Mouse (Mus musculus) forebrain, embryonic 12.5 days (tissue): ENCODE measurements around the gene Filip1. TPM values are rescaled to one million over a fixed set of nuclear protein-coding genes. Genes with fewer than 3 reads are reported as not detected.

Source experiments
- ATAC-seq: fragments of 200-750 bp; cut with Nextera tagmentation; 2 replicates; pipeline ENCODE4 v1.8.0; 2017; ENCODE audit warnings: moderate TSS enrichment; ENCODE audit not compliant: low FRiP score
- H3K27ac ChIP-seq: fragments of 300-500 bp; sonication (generic); 2 replicates; pipeline ENCODE4 v1.5.1; 2016; ENCODE audit warnings: mild to moderate bottlenecking
- H3K27me3 ChIP-seq: fragments of 300-500 bp; sonication (generic); 2 replicates; pipeline ENCODE4 v1.6.1; 2016; ENCODE audit warnings: mild to moderate bottlenecking
- H3K36me3 ChIP-seq: fragments of 300-500 bp; sonication (generic); replicated peaks from 2 replicates; pipeline ENCODE4 v1.6.1; 2016; ENCODE audit warnings: mild to moderate bottlenecking
- H3K4me1 ChIP-seq: fragments of 300-500 bp; sonication (generic); 2 replicates; pipeline ENCODE4 v1.6.1; 2016
- H3K4me2 ChIP-seq: fragments of 300-500 bp; sonication (generic); 2 replicates; pipeline ENCODE4 v1.6.1; 2016; ENCODE audit warnings: mild to moderate bottlenecking, moderate library complexity
- H3K4me3 ChIP-seq: fragments of 300-500 bp; sonication (generic); replicated peaks from 2 replicates; pipeline ENCODE4 v1.5.1; 2016; ENCODE audit warnings: mild to moderate bottlenecking
- H3K9ac ChIP-seq: fragments of 300-500 bp; sonication (generic); 2 replicates; pipeline ENCODE4 v1.6.1; 2016; ENCODE audit warnings: mild to moderate bottlenecking
- H3K9me3 ChIP-seq: fragments of 300-500 bp; sonication (generic); 2 replicates; pipeline ENCODE4 v1.6.1; 2016
- WGBS: fragments of 180-500 bp; shearing (Covaris S2); methylation state at CpG from one replicate; pipeline ENCODE4 v1.1.7; 2016; 5-methylcytosine and 5-hydroxymethylcytosine counted together
- polyA plus RNA-seq: library from polyadenylated mRNA; unstranded; fragments of >200 nt; fragmentation: Nextera tagmentation; extraction: Ambion mirVana; gene quantifications from 2 replicates; pipeline ENCODE4 v1.2.1, GENCODE M21; 2016

The Filip1 gene
- polyA plus RNA-seq, 1 experiment from 2014 or later, result 9.5 TPM

GRCm38 (mm10) chr9:79918325-79919117 lies 94.1 kb downstream of the Filip1 start:
- no peak for ATAC-seq
- H3K9ac ChIP-seq, result no peak overlapping the region
- WGBS, result 59% methylated on average over 10 of the region's 10 CpGs
- H3K27me3 ChIP-seq, result no peaks in the 10 kb centered on the region
- no peak overlapping the region for H3K4me3 ChIP-seq
- H3K36me3 ChIP-seq, result no peaks in the 10 kb centered on the region
- H3K9me3 ChIP-seq, result no peaks in the 10 kb centered on the region
- H3K27ac ChIP-seq, result no peak overlapping the region
- H3K4me2 ChIP-seq, result no peak overlapping the region
- peaks cover 34% of the 10 kb centered on the region for H3K4me1 ChIP-seq

- Histone ChIP-seq H3K9me3 (no peaks in the 10 kb centered on the region), H3K27ac (no peak overlapping the region), H3K9ac (no peak overlapping the region), H3K4me2 (no peak overlapping the region), H3K27me3 (no peaks in the 10 kb centered on the region), H3K4me3 (no peak overlapping the region), H3K4me1 (peaks cover 20% of the 10 kb centered on the region), H3K36me3 (no peaks in the 10 kb centered on the region)
- WGBS, result 34% methylated on average over 4 of the region's 4 CpGs
- ATAC-seq, result no peak
Observed at GRCm38 (mm10) chr9:79914276-79914675, 98.4 kb downstream of the Filip1 start.

- 85% methylated on average over 5 of the region's 5 CpGs for WGBS
- Histone ChIP-seq H3K4me2 (no peak overlapping the region), H3K9ac (no peak overlapping the region), H3K36me3 (no peaks in the 10 kb centered on the region), H3K9me3 (no peaks in the 10 kb centered on the region), H3K27me3 (no peaks in the 10 kb centered on the region), H3K4me3 (no peak overlapping the region), H3K27ac (no peak overlapping the region), H3K4me1 (peaks cover 13% of the 10 kb centered on the region)
- no peak for ATAC-seq
Observed at GRCm38 (mm10) chr9:79912971-79913370, 99.7 kb downstream of the Filip1 start.

GRCm38 (mm10) chr9:79910166-79910565 lies 102.5 kb downstream of the Filip1 start:
- H3K9ac ChIP-seq, result no peak overlapping the region
- no peak overlapping the region for H3K4me2 ChIP-seq
- no peaks in the 10 kb centered on the region for H3K9me3 ChIP-seq
- H3K36me3 ChIP-seq, result no peaks in the 10 kb centered on the region
- no peak overlapping the region for H3K27ac ChIP-seq
- WGBS, result 96% methylated on average over 3 of the region's 3 CpGs
- peaks cover 13% of the 10 kb centered on the region for H3K4me1 ChIP-seq
- ATAC-seq, result no peak
- no peak overlapping the region for H3K4me3 ChIP-seq
- no peaks in the 10 kb centered on the region for H3K27me3 ChIP-seq

GRCm38 (mm10) chr9:79898815-79899214 lies 113.8 kb downstream of the Filip1 start:
- Histone ChIP-seq H3K27me3 (no peaks in the 10 kb centered on the region), H3K4me3 (no peak overlapping the region), H3K4me1 (no peaks in the 10 kb centered on the region), H3K27ac (no peak overlapping the region), H3K9me3 (no peaks in the 10 kb centered on the region), H3K9ac (no peak overlapping the region), H3K4me2 (no peak overlapping the region), H3K36me3 (no peaks in the 10 kb centered on the region)
- 91% methylated on average over 3 of the region's 3 CpGs for WGBS
- no peak for ATAC-seq

- WGBS, result 84% methylated on average over 5 of the region's 5 CpGs
Observed at GRCm38 (mm10) chr9:79894665-79895064, 118.0 kb downstream of the Filip1 start.

GRCm38 (mm10) chr9:79893841-79894612 lies 118.6 kb downstream of the Filip1 start:
- 84% methylated on average over 4 of the region's 4 CpGs for WGBS
- Histone ChIP-seq H3K27ac (no peak overlapping the region), H3K9ac (no peak overlapping the region), H3K36me3 (no peaks in the 10 kb centered on the region), H3K4me1 (peaks cover 10% of the 10 kb centered on the region), H3K4me2 (no peak overlapping the region), H3K9me3 (no peaks in the 10 kb centered on the region), H3K27me3 (no peaks in the 10 kb centered on the region), H3K4me3 (no peak overlapping the region)
- no peak for ATAC-seq

More at GRCm38 (mm10) chr9:79894665-79895064, 118.0 kb downstream of the Filip1 start:
- Histone ChIP-seq H3K4me3 (no peak overlapping the region), H3K4me2 (no peak overlapping the region), H3K27me3 (no peaks in the 10 kb centered on the region), H3K4me1 (peaks cover 10% of the 10 kb centered on the region), H3K36me3 (no peaks in the 10 kb centered on the region), H3K27ac (no peak overlapping the region), H3K9ac (no peak overlapping the region), H3K9me3 (no peaks in the 10 kb centered on the region)
- no peak for ATAC-seq

GRCm38 (mm10) chr9:79892183-79892582 lies 120.5 kb downstream of the Filip1 start:
- no peak overlapping the region for H3K9ac ChIP-seq
- 94% methylated on average over 1 of the region's 1 CpGs for WGBS
- peaks cover 10% of the 10 kb centered on the region for H3K4me1 ChIP-seq
- H3K27ac ChIP-seq, result no peak overlapping the region
- H3K9me3 ChIP-seq, result no peaks in the 10 kb centered on the region
- H3K36me3 ChIP-seq, result no peaks in the 10 kb centered on the region
- H3K27me3 ChIP-seq, result no peaks in the 10 kb centered on the region
- no peak overlapping the region for H3K4me3 ChIP-seq
- H3K4me2 ChIP-seq, result no peak overlapping the region
- ATAC-seq, result no peak

GRCm38 (mm10) chr9:79890488-79890887 lies 122.2 kb downstream of the Filip1 start:
- no peak overlapping the region for H3K4me3 ChIP-seq
- no peak overlapping the region for H3K27ac ChIP-seq
- H3K9ac ChIP-seq, result 0 out of 2 replicates have a peak overlapping the region, but pooled peaks have one; percentile 7
- no peak overlapping the region for H3K4me2 ChIP-seq
- H3K27me3 ChIP-seq, result no peaks in the 10 kb centered on the region
- ATAC-seq, result no peak
- WGBS, result 9% methylated on average over 4 of the region's 4 CpGs
- H3K9me3 ChIP-seq, result no peaks in the 10 kb centered on the region
- H3K36me3 ChIP-seq, result no peaks in the 10 kb centered on the region
- H3K4me1 ChIP-seq, result peaks cover 10% of the 10 kb centered on the region

- no peaks in the 10 kb centered on the region for H3K27me3 ChIP-seq
- H3K4me3 ChIP-seq, result no peak overlapping the region
- H3K9me3 ChIP-seq, result no peaks in the 10 kb centered on the region
- 79% methylated on average over 6 of the region's 6 CpGs for WGBS
- H3K27ac ChIP-seq, result no peak overlapping the region
- H3K4me2 ChIP-seq, result no peak overlapping the region
- no peaks in the 10 kb centered on the region for H3K36me3 ChIP-seq
- peaks cover 10% of the 10 kb centered on the region for H3K4me1 ChIP-seq
- H3K9ac ChIP-seq, result no peak overlapping the region
- no peak for ATAC-seq
Observed at GRCm38 (mm10) chr9:79889132-79889531, 123.5 kb downstream of the Filip1 start.

- H3K9ac ChIP-seq, result no peak overlapping the region
- no peaks in the 10 kb centered on the region for H3K36me3 ChIP-seq
- peak; percentile 66 for ATAC-seq
- H3K4me2 ChIP-seq, result no peak overlapping the region
- H3K4me3 ChIP-seq, result no peak overlapping the region
- no peak overlapping the region for H3K27ac ChIP-seq
- WGBS, result 75% methylated on average over 11 of the region's 11 CpGs
- no peaks in the 10 kb centered on the region for H3K9me3 ChIP-seq
- H3K27me3 ChIP-seq, result no peaks in the 10 kb centered on the region
- H3K4me1 ChIP-seq, result peaks cover 7% of the 10 kb centered on the region
Observed at GRCm38 (mm10) chr9:79885244-79886210, 127.1 kb downstream of the Filip1 start.

GRCm38 (mm10) chr9:79883139-79883538 lies 129.5 kb downstream of the Filip1 start:
- no peak overlapping the region for H3K27ac ChIP-seq
- no peak overlapping the region for H3K4me2 ChIP-seq
- H3K27me3 ChIP-seq, result no peaks in the 10 kb centered on the region
- no peaks in the 10 kb centered on the region for H3K36me3 ChIP-seq
- WGBS, result 81% methylated on average over 2 of the region's 2 CpGs
- ATAC-seq, result no peak
- no peak overlapping the region for H3K9ac ChIP-seq
- H3K4me1 ChIP-seq, result no peaks in the 10 kb centered on the region
- no peak overlapping the region for H3K4me3 ChIP-seq
- no peaks in the 10 kb centered on the region for H3K9me3 ChIP-seq
